Mouse (Mus musculus): ENCODE results near the gene Sptlc3. TPM values are rescaled to one million over a fixed set of nuclear protein-coding genes. Genes with fewer than 3 reads are reported as not detected.

Gene Sptlc3
- polyA plus RNA-seq, 1 experiment from 2014 or later = 5.6 TPM

GRCm38 (mm10) chr2:139590888-139591698 is 97.4 kb downstream of the Sptlc3 start:
- Histone ChIP-seq H3K4me1 (ENCODE audit: control insufficient read depth, insufficient read depth, low read length) (no peaks in the 10 kb centered on the region), H3K27ac (ENCODE audit: low read length) (no peak overlapping the region), H3K4me2 (replicated peaks; ENCODE audit: low read depth, low read length) (no peak overlapping the region), H3K27me3 (ENCODE audit: control insufficient read depth, insufficient read depth, low read length) (no peaks in the 10 kb centered on the region), H3K36me3 (ENCODE audit: control insufficient read depth, insufficient read depth, low read length) (no peaks in the 10 kb centered on the region), H3K9me3 (ENCODE audit: control insufficient read depth, low read depth, low read length) (no peaks in the 10 kb centered on the region), H3K4me3 (ENCODE audit: low read depth, low read length) (no peak overlapping the region), H3K9ac (replicated peaks; ENCODE audit: low read depth, low read length) (no peak overlapping the region)
- WGBS = 28% methylated on average over 10 of the region's 10 CpGs
- peak; percentile 71; the same call in 1 of the 2 replicates for ATAC-seq (ENCODE audit: insufficient number of reproducible peaks, insufficient read depth, low FRiP score, low read depth)

- H3K9ac ChIP-seq (replicated peaks; ENCODE audit: low read depth, low read length) = no peak overlapping the region
- no peak overlapping the region for H3K27ac ChIP-seq (ENCODE audit: low read length)
- no peaks in the 10 kb centered on the region for H3K27me3 ChIP-seq (ENCODE audit: control insufficient read depth, insufficient read depth, low read length)
- H3K4me1 ChIP-seq (ENCODE audit: control insufficient read depth, insufficient read depth, low read length) = no peaks in the 10 kb centered on the region
- no peak for ATAC-seq (ENCODE audit: insufficient number of reproducible peaks, insufficient read depth, low FRiP score, low read depth)
- no peaks in the 10 kb centered on the region for H3K9me3 ChIP-seq (ENCODE audit: control insufficient read depth, low read depth, low read length)
- H3K4me2 ChIP-seq (replicated peaks; ENCODE audit: low read depth, low read length) = no peak overlapping the region
- no peak overlapping the region for H3K4me3 ChIP-seq (ENCODE audit: low read depth, low read length)
- 59% methylated on average over 7 of the region's 7 CpGs for WGBS
- H3K36me3 ChIP-seq (ENCODE audit: control insufficient read depth, insufficient read depth, low read length) = no peaks in the 10 kb centered on the region
Measured at GRCm38 (mm10) chr2:139592109-139592508, 98.4 kb downstream of the Sptlc3 start.

DNA sequence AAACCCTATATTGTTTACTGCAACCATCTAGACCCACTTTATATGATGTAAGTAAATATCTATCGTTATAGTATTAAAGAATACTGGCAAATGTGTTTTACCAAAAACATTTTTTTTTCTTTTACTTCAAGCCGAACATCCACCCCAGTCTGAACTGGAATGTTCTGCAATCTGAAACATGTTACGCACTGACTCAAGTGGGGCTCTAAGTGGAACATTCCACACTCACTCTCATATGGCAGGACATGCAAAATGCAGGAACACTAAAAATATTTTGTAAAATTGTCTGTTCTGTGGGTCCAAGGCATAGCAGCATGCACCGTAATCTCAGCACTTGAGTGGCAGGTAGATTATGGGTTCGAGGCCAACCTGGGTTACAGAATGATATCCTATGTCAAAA is 103.5 kb downstream of the Sptlc3 start:
- WGBS = 86% methylated on average over 5 of the region's 5 CpGs

GRCm38 (mm10) chr2:139601543-139602194 is 108.0 kb downstream of the Sptlc3 start:
- no peak for ATAC-seq (ENCODE audit: insufficient number of reproducible peaks, insufficient read depth, low FRiP score, low read depth)
- Histone ChIP-seq H3K27me3 (ENCODE audit: control insufficient read depth, insufficient read depth, low read length) (no peaks in the 10 kb centered on the region), H3K36me3 (ENCODE audit: control insufficient read depth, insufficient read depth, low read length) (no peaks in the 10 kb centered on the region), H3K4me3 (ENCODE audit: low read depth, low read length) (no peak overlapping the region), H3K4me2 (replicated peaks; ENCODE audit: low read depth, low read length) (no peak overlapping the region), H3K4me1 (ENCODE audit: control insufficient read depth, insufficient read depth, low read length) (no peaks in the 10 kb centered on the region), H3K9me3 (ENCODE audit: control insufficient read depth, low read depth, low read length) (no peaks in the 10 kb centered on the region), H3K27ac (ENCODE audit: low read length) (no peak overlapping the region), H3K9ac (replicated peaks; ENCODE audit: low read depth, low read length) (no peak overlapping the region)
- 41% methylated on average over 7 of the region's 7 CpGs for WGBS

More for the DNA sequence above, 103.5 kb downstream of the Sptlc3 start:
- no peaks in the 10 kb centered on the region for H3K9me3 ChIP-seq (ENCODE audit: control insufficient read depth, low read depth, low read length)
- ATAC-seq (ENCODE audit: insufficient number of reproducible peaks, insufficient read depth, low FRiP score, low read depth) = no peak
- H3K27ac ChIP-seq (ENCODE audit: low read length) = no peak overlapping the region
- H3K27me3 ChIP-seq (ENCODE audit: control insufficient read depth, insufficient read depth, low read length) = no peaks in the 10 kb centered on the region
- no peaks in the 10 kb centered on the region for H3K4me1 ChIP-seq (ENCODE audit: control insufficient read depth, insufficient read depth, low read length)
- H3K36me3 ChIP-seq (ENCODE audit: control insufficient read depth, insufficient read depth, low read length) = no peaks in the 10 kb centered on the region
- no peak overlapping the region for H3K4me3 ChIP-seq (ENCODE audit: low read depth, low read length)
- no peak overlapping the region for H3K4me2 ChIP-seq (replicated peaks; ENCODE audit: low read depth, low read length)
- no peak overlapping the region for H3K9ac ChIP-seq (replicated peaks; ENCODE audit: low read depth, low read length)

GRCm38 (mm10) chr2:139608167-139608566 is 114.5 kb downstream of the Sptlc3 start:
- H3K4me1 ChIP-seq (ENCODE audit: control insufficient read depth, insufficient read depth, low read length) = 0 out of 2 replicates have a peak, but pooled peaks cover 8% of the 10 kb centered on the region
- no peaks in the 10 kb centered on the region for H3K36me3 ChIP-seq (ENCODE audit: control insufficient read depth, insufficient read depth, low read length)
- 32% methylated on average over 3 of the region's 3 CpGs for WGBS
- no peak overlapping the region for H3K9ac ChIP-seq (replicated peaks; ENCODE audit: low read depth, low read length)
- no peaks in the 10 kb centered on the region for H3K27me3 ChIP-seq (ENCODE audit: control insufficient read depth, insufficient read depth, low read length)
- no peak overlapping the region for H3K4me3 ChIP-seq (ENCODE audit: low read depth, low read length)
- no peak overlapping the region for H3K4me2 ChIP-seq (replicated peaks; ENCODE audit: low read depth, low read length)
- no peaks in the 10 kb centered on the region for H3K9me3 ChIP-seq (ENCODE audit: control insufficient read depth, low read depth, low read length)
- H3K27ac ChIP-seq (ENCODE audit: low read length) = no peak overlapping the region
- ATAC-seq (ENCODE audit: insufficient number of reproducible peaks, insufficient read depth, low FRiP score, low read depth) = no peak

DNA sequence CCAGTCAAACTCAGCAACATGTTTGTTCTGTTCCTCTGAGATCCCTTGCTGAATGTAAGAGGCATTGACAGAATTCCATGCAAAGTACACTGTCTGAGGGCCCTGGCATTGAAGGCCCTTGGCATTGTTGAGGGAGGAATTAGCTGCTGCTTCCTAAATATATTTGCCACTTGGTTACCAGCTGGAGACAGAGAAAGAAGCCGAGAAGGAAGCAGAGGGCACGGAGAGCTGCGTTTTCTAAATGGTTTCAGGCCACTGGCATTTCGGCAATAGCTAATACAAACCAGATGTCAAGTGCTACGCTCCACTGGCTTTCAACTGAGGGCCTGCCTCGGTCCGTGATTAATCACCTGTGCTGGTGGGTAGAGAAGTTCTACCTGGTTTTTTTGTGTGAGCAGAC is 115.1 kb downstream of the Sptlc3 start:
- no peak for ATAC-seq (ENCODE audit: insufficient number of reproducible peaks, insufficient read depth, low FRiP score, low read depth)
- H3K27me3 ChIP-seq (ENCODE audit: control insufficient read depth, insufficient read depth, low read length) = no peaks in the 10 kb centered on the region
- 10% methylated on average over 7 of the region's 7 CpGs for WGBS
- no peak overlapping the region for H3K4me3 ChIP-seq (ENCODE audit: low read depth, low read length)
- H3K36me3 ChIP-seq (ENCODE audit: control insufficient read depth, insufficient read depth, low read length) = no peaks in the 10 kb centered on the region
- no peak overlapping the region for H3K9ac ChIP-seq (replicated peaks; ENCODE audit: low read depth, low read length)
- no peak overlapping the region for H3K27ac ChIP-seq (ENCODE audit: low read length)
- H3K4me1 ChIP-seq (ENCODE audit: control insufficient read depth, insufficient read depth, low read length) = 0 out of 2 replicates have a peak, but pooled peaks cover 8% of the 10 kb centered on the region
- H3K9me3 ChIP-seq (ENCODE audit: control insufficient read depth, low read depth, low read length) = no peaks in the 10 kb centered on the region
- H3K4me2 ChIP-seq (replicated peaks; ENCODE audit: low read depth, low read length) = no peak overlapping the region

DNA sequence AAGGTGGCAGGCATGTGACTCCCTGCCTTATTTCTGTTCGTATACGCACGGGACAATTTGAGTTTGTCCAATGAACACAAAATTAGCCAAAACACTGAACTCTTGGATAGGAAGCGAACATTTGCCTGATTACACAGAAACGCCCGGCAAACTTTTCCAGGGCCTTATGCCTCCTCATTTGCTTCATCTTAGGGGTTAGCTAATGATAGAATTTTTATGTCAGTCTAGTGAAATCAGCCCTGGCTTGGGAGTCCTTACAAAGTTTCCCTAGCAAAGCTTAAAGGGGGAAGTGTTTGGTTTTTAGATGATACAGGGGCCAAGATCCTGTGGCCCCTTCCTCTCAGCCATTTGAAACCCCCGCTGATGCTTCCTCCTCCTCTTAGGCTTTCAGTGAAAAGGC is 115.5 kb downstream of the Sptlc3 start:
- 0 out of 2 replicates have a peak, but pooled peaks cover 8% of the 10 kb centered on the region for H3K4me1 ChIP-seq (ENCODE audit: control insufficient read depth, insufficient read depth, low read length)
- no peaks in the 10 kb centered on the region for H3K27me3 ChIP-seq (ENCODE audit: control insufficient read depth, insufficient read depth, low read length)
- WGBS = 35% methylated on average over 7 of the region's 7 CpGs
- H3K36me3 ChIP-seq (ENCODE audit: control insufficient read depth, insufficient read depth, low read length) = no peaks in the 10 kb centered on the region
- no peak for ATAC-seq (ENCODE audit: insufficient number of reproducible peaks, insufficient read depth, low FRiP score, low read depth)
- no peak overlapping the region for H3K27ac ChIP-seq (ENCODE audit: low read length)
- no peak overlapping the region for H3K4me3 ChIP-seq (ENCODE audit: low read depth, low read length)
- H3K4me2 ChIP-seq (replicated peaks; ENCODE audit: low read depth, low read length) = no peak overlapping the region
- no peak overlapping the region for H3K9ac ChIP-seq (replicated peaks; ENCODE audit: low read depth, low read length)
- H3K9me3 ChIP-seq (ENCODE audit: control insufficient read depth, low read depth, low read length) = no peaks in the 10 kb centered on the region

DNA sequence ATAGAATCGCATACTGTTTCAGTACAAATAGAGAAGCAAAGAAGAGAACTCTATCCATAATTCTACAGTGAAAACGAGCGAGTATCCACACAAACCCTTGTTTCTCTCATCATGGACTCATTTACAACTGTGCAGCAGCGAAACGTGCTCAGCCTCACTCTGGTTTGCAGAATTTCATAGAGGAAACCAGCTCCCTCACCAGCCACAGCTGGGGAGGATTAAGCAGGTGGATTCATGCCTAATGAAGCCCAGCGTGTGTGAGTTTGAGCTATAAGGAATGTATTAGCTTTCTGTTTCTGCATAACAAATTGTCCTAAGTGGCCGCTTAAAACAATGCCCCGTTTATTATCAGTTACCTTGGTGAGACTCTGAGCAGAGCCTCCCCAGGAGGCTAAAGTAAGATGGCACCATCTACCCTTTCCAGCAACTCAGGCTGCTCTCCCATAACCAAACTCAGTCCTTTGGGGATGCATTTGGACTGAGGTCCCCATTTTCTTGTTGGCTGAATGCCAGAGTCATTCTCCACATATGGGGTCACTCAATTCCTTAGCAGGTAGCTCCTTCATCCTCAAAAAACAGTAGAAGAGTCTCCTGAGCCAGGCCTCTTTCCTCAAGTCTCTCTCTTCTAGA is 116.1 kb downstream of the Sptlc3 start:
- Histone ChIP-seq H3K27ac (ENCODE audit: low read length) (no peak overlapping the region), H3K4me2 (replicated peaks; ENCODE audit: low read depth, low read length) (no peak overlapping the region), H3K9ac (replicated peaks; ENCODE audit: low read depth, low read length) (no peak overlapping the region), H3K9me3 (ENCODE audit: control insufficient read depth, low read depth, low read length) (no peaks in the 10 kb centered on the region), H3K4me1 (ENCODE audit: control insufficient read depth, insufficient read depth, low read length) (0 out of 2 replicates have a peak, but pooled peaks cover 8% of the 10 kb centered on the region), H3K4me3 (ENCODE audit: low read depth, low read length) (no peak overlapping the region), H3K36me3 (ENCODE audit: control insufficient read depth, insufficient read depth, low read length) (no peaks in the 10 kb centered on the region), H3K27me3 (ENCODE audit: control insufficient read depth, insufficient read depth, low read length) (no peaks in the 10 kb centered on the region)
- 36% methylated on average over 8 of the region's 8 CpGs for WGBS
- no peak for ATAC-seq (ENCODE audit: insufficient number of reproducible peaks, insufficient read depth, low FRiP score, low read depth)
